Mouse (Mus musculus): ENCODE measurements around the gene Impdh1. TPM values are rescaled to one million over a fixed set of nuclear protein-coding genes. Genes with fewer than 3 reads are reported as not detected.
"Not testable (repeated sequence)": the region's sequence is repeated elsewhere in the genome, so short reads cannot be mapped to it uniquely, and the experiment has no call there.

Impdh1 gene
- polyA plus RNA-seq, 1 experiment from 2014 or later = 34.5 TPM

GRCm38 (mm10) chr6:29229265-29229913 is 13.2 kb upstream of the Impdh1 start:
- Histone ChIP-seq H3K9me3 (replicated peaks; ENCODE audit: control insufficient read depth, low read length) (no peaks in the 10 kb centered on the region), H3K4me2 (ENCODE audit: low read length) (no peak overlapping the region), H3K9ac (ENCODE audit: low read length) (no peak overlapping the region), H3K4me1 (ENCODE audit: control insufficient read depth, insufficient read depth, low read length) (no peaks in the 10 kb centered on the region), H3K4me3 (ENCODE audit: low read depth, low read length) (no peak overlapping the region), H3K27me3 (replicated peaks; ENCODE audit: control insufficient read depth, insufficient read depth, low read length) (no peaks in the 10 kb centered on the region), H3K36me3 (ENCODE audit: control insufficient read depth, insufficient read depth, low read length) (no peaks in the 10 kb centered on the region), H3K27ac (ENCODE audit: low read depth, low read length) (no peak overlapping the region)
- DNase-seq (ENCODE audit: low spot score) (no peak), ATAC-seq (no peak)
- WGBS = 88% methylated on average over 6 of the region's 6 CpGs

DNA sequence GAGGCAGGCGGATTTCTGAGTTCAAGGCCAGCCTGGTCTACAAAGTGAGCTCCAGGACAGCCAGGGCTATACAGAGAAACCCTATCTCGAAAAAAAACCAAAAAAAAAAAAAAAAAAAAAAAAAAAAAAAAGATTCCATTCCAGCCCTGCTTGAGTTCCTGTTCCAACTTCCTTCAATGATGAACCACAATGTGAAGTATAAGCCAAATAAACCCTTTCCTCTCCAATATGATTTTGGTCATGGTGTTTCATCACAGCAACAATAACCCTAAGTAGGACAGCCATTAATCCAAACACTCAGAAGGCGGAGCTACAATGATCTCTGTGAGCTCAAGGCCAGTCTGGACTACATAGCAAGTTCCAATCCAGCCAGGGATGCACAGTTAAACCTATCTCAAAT is 1.6 kb upstream of the Impdh1 start:
- not testable (repeated sequence) for DNase-seq (ENCODE audit: low spot score); H3K4me2 ChIP-seq (ENCODE audit: low read length); H3K9ac ChIP-seq (ENCODE audit: low read length); H3K27me3 ChIP-seq (replicated peaks; ENCODE audit: control insufficient read depth, insufficient read depth, low read length); H3K4me3 ChIP-seq (ENCODE audit: low read depth, low read length); H3K9me3 ChIP-seq (replicated peaks; ENCODE audit: control insufficient read depth, low read length); H3K36me3 ChIP-seq (ENCODE audit: control insufficient read depth, insufficient read depth, low read length); H3K27ac ChIP-seq (ENCODE audit: low read depth, low read length); ATAC-seq
- peaks cover 13% of the 10 kb centered on the region for H3K4me1 ChIP-seq (ENCODE audit: control insufficient read depth, insufficient read depth, low read length)
- WGBS = 86% methylated on average over 3 of the region's 3 CpGs

DNA sequence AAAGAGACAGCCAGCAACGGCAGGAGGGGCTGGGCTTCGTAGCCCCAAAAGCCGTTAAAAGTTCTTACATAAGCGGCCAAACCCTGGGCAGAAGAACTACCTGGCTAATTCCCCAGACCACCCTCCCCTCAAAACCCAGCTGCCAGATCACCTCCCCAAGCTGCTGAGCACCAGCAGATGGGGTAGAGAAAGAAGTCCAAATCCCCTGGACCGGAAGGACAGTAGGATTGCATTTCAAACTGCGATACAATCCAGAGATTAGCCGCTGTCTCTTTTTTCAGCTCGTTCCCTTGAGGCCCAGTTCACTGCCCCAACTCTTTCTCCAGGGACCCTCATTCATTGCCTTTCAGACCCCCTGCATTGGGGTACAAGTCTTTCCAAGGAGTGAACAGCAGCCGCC is 983 bp downstream of the Impdh1 start:
- Histone ChIP-seq H3K36me3 (ENCODE audit: control insufficient read depth, insufficient read depth, low read length) (no peaks in the 10 kb centered on the region), H3K4me1 (ENCODE audit: control insufficient read depth, insufficient read depth, low read length) (peaks cover 24% of the 10 kb centered on the region), H3K4me3 (ENCODE audit: low read depth, low read length) (peak overlapping the region; percentile 64), H3K4me2 (ENCODE audit: low read length) (peak overlapping the region; percentile 97), H3K27me3 (replicated peaks; ENCODE audit: control insufficient read depth, insufficient read depth, low read length) (peaks cover 6% of the 10 kb centered on the region; the same call in 1 of the 2 replicates), H3K27ac (ENCODE audit: low read depth, low read length) (no peak overlapping the region), H3K9ac (ENCODE audit: low read length) (peak overlapping the region; percentile 68), H3K9me3 (replicated peaks; ENCODE audit: control insufficient read depth, low read length) (no peaks in the 10 kb centered on the region)
- no peak for ATAC-seq
- DNase-seq (ENCODE audit: low spot score) = no peak
- WGBS = 12% methylated on average over 9 of the region's 9 CpGs

DNA sequence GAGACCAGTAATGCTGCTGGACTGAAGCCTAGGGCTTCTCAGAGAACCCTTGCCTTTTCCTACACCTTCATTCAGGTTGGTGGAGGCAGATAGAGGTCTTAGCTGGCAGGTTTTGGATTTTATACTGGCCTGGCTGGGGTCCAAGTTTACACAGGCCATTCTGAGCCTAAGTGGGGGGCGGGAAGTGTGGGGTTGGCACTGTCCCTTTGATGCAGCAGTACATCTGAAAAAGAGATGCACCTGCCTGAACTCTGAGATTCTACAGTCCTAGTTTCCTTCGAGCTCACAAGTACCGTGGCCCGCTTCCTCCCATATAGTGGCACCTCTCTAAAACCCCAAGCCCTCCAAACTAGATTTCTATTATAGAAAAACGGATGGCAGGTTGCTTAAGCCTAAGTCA is 1.4 kb downstream of the Impdh1 start:
- DNase-seq (ENCODE audit: low spot score) = no peak

GRCm38 (mm10) chr6:29214245-29214644 is 1.9 kb downstream of the Impdh1 start:
- peak; percentile 39 for DNase-seq (ENCODE audit: low spot score)
- peaks cover 6% of the 10 kb centered on the region; the same call in 1 of the 2 replicates for H3K27me3 ChIP-seq (replicated peaks; ENCODE audit: control insufficient read depth, insufficient read depth, low read length)
- H3K4me1 ChIP-seq (ENCODE audit: control insufficient read depth, insufficient read depth, low read length) = peaks cover 24% of the 10 kb centered on the region
- H3K4me2 ChIP-seq (ENCODE audit: low read length) = no peak overlapping the region
- H3K9ac ChIP-seq (ENCODE audit: low read length) = no peak overlapping the region
- no peak for ATAC-seq
- 0% methylated on average over 1 of the region's 1 CpGs for WGBS
- H3K9me3 ChIP-seq (replicated peaks; ENCODE audit: control insufficient read depth, low read length) = no peaks in the 10 kb centered on the region
- H3K4me3 ChIP-seq (ENCODE audit: low read depth, low read length) = no peak overlapping the region
- no peaks in the 10 kb centered on the region; the same call in 1 of the 2 replicates for H3K36me3 ChIP-seq (ENCODE audit: control insufficient read depth, insufficient read depth, low read length)
- peak overlapping the region; percentile 33; the same call in 1 of the 2 replicates for H3K27ac ChIP-seq (ENCODE audit: low read depth, low read length)

More for the DNA sequence above, 1.4 kb downstream of the Impdh1 start:
- Histone ChIP-seq H3K27ac (ENCODE audit: low read depth, low read length) (peak overlapping the region; percentile 33; the same call in 1 of the 2 replicates), H3K36me3 (ENCODE audit: control insufficient read depth, insufficient read depth, low read length) (no peaks in the 10 kb centered on the region), H3K4me2 (ENCODE audit: low read length) (peak overlapping the region; percentile 97), H3K4me3 (ENCODE audit: low read depth, low read length) (no peak overlapping the region), H3K9ac (ENCODE audit: low read length) (peak overlapping the region; percentile 68; the same call in 1 of the 2 replicates), H3K27me3 (replicated peaks; ENCODE audit: control insufficient read depth, insufficient read depth, low read length) (peaks cover 6% of the 10 kb centered on the region; the same call in 1 of the 2 replicates), H3K9me3 (replicated peaks; ENCODE audit: control insufficient read depth, low read length) (no peaks in the 10 kb centered on the region), H3K4me1 (ENCODE audit: control insufficient read depth, insufficient read depth, low read length) (peaks cover 24% of the 10 kb centered on the region)
- WGBS = 27% methylated on average over 5 of the region's 5 CpGs
- no peak for ATAC-seq

DNA sequence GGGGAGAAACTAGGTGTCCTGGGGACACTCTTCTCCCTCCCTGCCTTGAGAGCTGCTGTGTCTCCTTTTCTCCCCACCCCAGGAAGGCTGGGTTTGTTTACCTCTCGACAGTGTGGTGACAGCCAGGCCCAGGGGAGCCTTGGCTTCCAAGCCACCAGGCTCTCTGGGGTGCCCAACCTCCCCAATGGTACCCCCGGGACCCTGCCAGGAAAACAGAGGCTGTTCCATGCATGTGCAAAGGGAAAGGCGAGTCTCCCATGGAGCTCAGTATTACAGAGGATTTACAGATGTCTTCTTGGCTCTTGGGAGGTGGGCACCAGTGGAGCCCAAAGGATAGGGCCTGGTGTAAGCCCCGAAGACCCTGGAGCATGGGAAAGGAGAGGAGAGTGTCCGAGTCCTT is 2.7 kb downstream of the Impdh1 start:
- WGBS = 48% methylated on average over 5 of the region's 5 CpGs
- no peak for DNase-seq (ENCODE audit: low spot score)
- no peak overlapping the region for H3K9ac ChIP-seq (ENCODE audit: low read length)
- H3K27ac ChIP-seq (ENCODE audit: low read depth, low read length) = no peak overlapping the region
- ATAC-seq = no peak
- H3K4me1 ChIP-seq (ENCODE audit: control insufficient read depth, insufficient read depth, low read length) = peaks cover 24% of the 10 kb centered on the region
- H3K36me3 ChIP-seq (ENCODE audit: control insufficient read depth, insufficient read depth, low read length) = peaks cover 2% of the 10 kb centered on the region; the same call in 1 of the 2 replicates
- H3K4me2 ChIP-seq (ENCODE audit: low read length) = no peak overlapping the region
- peaks cover 6% of the 10 kb centered on the region; the same call in 1 of the 2 replicates for H3K27me3 ChIP-seq (replicated peaks; ENCODE audit: control insufficient read depth, insufficient read depth, low read length)
- no peaks in the 10 kb centered on the region for H3K9me3 ChIP-seq (replicated peaks; ENCODE audit: control insufficient read depth, low read length)
- H3K4me3 ChIP-seq (ENCODE audit: low read depth, low read length) = no peak overlapping the region

- DNase-seq (ENCODE audit: low spot score) (peak; percentile 84), ATAC-seq (peak; percentile 82)
- under 1% methylated on average over 55 of the region's 66 CpGs for WGBS
- peaks cover 6% of the 10 kb centered on the region; the same call in 1 of the 2 replicates for H3K27me3 ChIP-seq (replicated peaks; ENCODE audit: control insufficient read depth, insufficient read depth, low read length)
- peaks cover 24% of the 10 kb centered on the region for H3K4me1 ChIP-seq (ENCODE audit: control insufficient read depth, insufficient read depth, low read length)
- no peaks in the 10 kb centered on the region for H3K9me3 ChIP-seq (replicated peaks; ENCODE audit: control insufficient read depth, low read length)
- H3K9ac ChIP-seq (ENCODE audit: low read length) = peak overlapping the region; percentile 74
- H3K27ac ChIP-seq (ENCODE audit: low read depth, low read length) = peak overlapping the region; percentile 70
- H3K4me3 ChIP-seq (ENCODE audit: low read depth, low read length) = peak overlapping the region; percentile 65
- peaks cover 5% of the 10 kb centered on the region; the same call in 1 of the 2 replicates for H3K36me3 ChIP-seq (ENCODE audit: control insufficient read depth, insufficient read depth, low read length)
- H3K4me2 ChIP-seq (ENCODE audit: low read length) = peak overlapping the region; percentile 94
These were observed 4.2 kb downstream of the Impdh1 start for GRCm38 (mm10) chr6:29211806-29212492.

GRCm38 (mm10) chr6:29211146-29211545 is 5.0 kb downstream of the Impdh1 start:
- DNase-seq (ENCODE audit: low spot score) (peak; percentile 19), ATAC-seq (no peak)
- peak overlapping the region; percentile 65 for H3K4me3 ChIP-seq (ENCODE audit: low read depth, low read length)
- H3K27me3 ChIP-seq (replicated peaks; ENCODE audit: control insufficient read depth, insufficient read depth, low read length) = peaks cover 6% of the 10 kb centered on the region; the same call in 1 of the 2 replicates
- H3K36me3 ChIP-seq (ENCODE audit: control insufficient read depth, insufficient read depth, low read length) = peaks cover 8% of the 10 kb centered on the region
- H3K27ac ChIP-seq (ENCODE audit: low read depth, low read length) = peak overlapping the region; percentile 70; the same call in 1 of the 2 replicates
- no peaks in the 10 kb centered on the region for H3K9me3 ChIP-seq (replicated peaks; ENCODE audit: control insufficient read depth, low read length)
- H3K9ac ChIP-seq (ENCODE audit: low read length) = peak overlapping the region; percentile 74
- H3K4me2 ChIP-seq (ENCODE audit: low read length) = peak overlapping the region; percentile 94
- WGBS = 39% methylated on average over 7 of the region's 7 CpGs
- H3K4me1 ChIP-seq (ENCODE audit: control insufficient read depth, insufficient read depth, low read length) = peaks cover 24% of the 10 kb centered on the region
